Mouse (Mus musculus) kidney, embryonic 15.5 days (tissue): ENCODE measurements around the gene Pde8b. TPM values are rescaled to one million over a fixed set of nuclear protein-coding genes. Genes with fewer than 3 reads are reported as not detected.
A peak's percentile ranks its signal among the peaks of the same experiment; 100 is the strongest.

Experiments
- ATAC-seq: fragments of 200-750 bp; cut with Nextera tagmentation; replicated peaks from 2 replicates; pipeline ENCODE4 v1.8.0; 2017; ENCODE audit warnings: moderate TSS enrichment; ENCODE audit not compliant: low FRiP score
- H3K27ac ChIP-seq: fragments of 300-500 bp; sonication (generic); 2 replicates; pipeline ENCODE4 v1.5.1; 2015; ENCODE audit warnings: mild to moderate bottlenecking, inconsistent platforms
- H3K27me3 ChIP-seq: fragments of 300-500 bp; sonication (generic); 2 replicates; pipeline ENCODE4 v1.6.1; 2015; ENCODE audit warnings: inconsistent platforms
- H3K36me3 ChIP-seq: fragments of 300-500 bp; sonication (generic); 2 replicates; pipeline ENCODE4 v1.6.1; 2015; ENCODE audit warnings: inconsistent platforms
- H3K4me1 ChIP-seq: fragments of 300-500 bp; sonication (generic); 2 replicates; pipeline ENCODE4 v1.6.1; 2015; ENCODE audit warnings: inconsistent platforms
- H3K4me2 ChIP-seq: fragments of 300-500 bp; sonication (generic); 2 replicates; pipeline ENCODE4 v1.6.1; 2015; ENCODE audit warnings: moderate library complexity, mild to moderate bottlenecking, inconsistent platforms
- H3K4me3 ChIP-seq: fragments of 300-500 bp; sonication (generic); replicated peaks from 2 replicates; pipeline ENCODE4 v1.5.1; 2015; ENCODE audit warnings: mild to moderate bottlenecking, inconsistent platforms
- H3K9ac ChIP-seq: fragments of 300-500 bp; sonication (generic); 2 replicates; pipeline ENCODE4 v1.6.1; 2015; ENCODE audit warnings: mild to moderate bottlenecking, inconsistent platforms
- H3K9me3 ChIP-seq: fragments of 300-500 bp; sonication (generic); replicated peaks from 2 replicates; pipeline ENCODE4 v1.6.1; 2016; ENCODE audit warnings: inconsistent platforms
- WGBS: fragments of 180-500 bp; shearing (Covaris S2); methylation state at CpG from one replicate; pipeline ENCODE4 v1.1.7; 2015; ENCODE audit warnings: mixed read lengths; 5-methylcytosine and 5-hydroxymethylcytosine counted together
- polyA plus RNA-seq: library from polyadenylated mRNA; unstranded; fragments of >200 nt; fragmentation: Nextera tagmentation; extraction: Ambion mirVana; gene quantifications from 2 replicates; pipeline ENCODE4 v1.2.1, GENCODE M21; 2015

Gene Pde8b
- polyA plus RNA-seq, 1 experiment from 2014 or later = 10.2 TPM

GRCm38 (mm10) chr13:95125546-95126215, 124.5 kb downstream of the Pde8b start:
- no peak overlapping the region for H3K9ac ChIP-seq
- no peaks in the 10 kb centered on the region for H3K9me3 ChIP-seq
- no peaks in the 10 kb centered on the region for H3K36me3 ChIP-seq
- no peak overlapping the region for H3K27ac ChIP-seq
- H3K4me3 ChIP-seq = no peak overlapping the region
- ATAC-seq = no peak
- H3K4me2 ChIP-seq = no peak overlapping the region
- no peaks in the 10 kb centered on the region for H3K27me3 ChIP-seq
- 0 out of 2 replicates have a peak, but pooled peaks cover 3% of the 10 kb centered on the region for H3K4me1 ChIP-seq
- 84% methylated on average over 4 of the region's 4 CpGs for WGBS

DNA sequence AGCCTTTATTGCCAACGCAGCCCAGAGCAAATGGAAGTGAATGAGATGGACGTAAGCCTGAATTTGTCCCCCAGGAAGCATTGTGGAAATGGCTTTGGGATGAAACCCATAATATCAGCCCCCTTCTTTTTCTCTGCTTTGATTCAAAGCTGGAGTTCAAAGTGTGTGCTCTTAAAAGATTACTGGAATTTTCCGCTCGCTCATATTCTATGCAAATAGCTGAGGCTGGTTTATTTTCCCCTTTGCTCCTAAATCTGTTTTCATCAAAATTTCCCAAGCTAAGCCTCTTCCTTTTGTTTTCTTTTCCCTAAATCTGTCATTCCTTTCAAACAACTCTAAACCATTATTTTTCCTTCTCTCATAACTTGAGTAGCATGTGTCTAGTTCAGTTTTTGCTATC, 129.6 kb downstream of the Pde8b start:
- 0 out of 2 replicates have a peak overlapping the region, but pooled peaks have one; percentile 22 for H3K27ac ChIP-seq
- H3K36me3 ChIP-seq = no peaks in the 10 kb centered on the region
- no peak overlapping the region for H3K4me3 ChIP-seq
- no peak overlapping the region for H3K4me2 ChIP-seq
- H3K27me3 ChIP-seq = no peaks in the 10 kb centered on the region
- H3K9ac ChIP-seq = no peak overlapping the region
- 0 out of 2 replicates have a peak, but pooled peaks cover 3% of the 10 kb centered on the region for H3K4me1 ChIP-seq
- ATAC-seq = no peak
- WGBS = 65% methylated on average over 4 of the region's 4 CpGs
- no peaks in the 10 kb centered on the region for H3K9me3 ChIP-seq

DNA sequence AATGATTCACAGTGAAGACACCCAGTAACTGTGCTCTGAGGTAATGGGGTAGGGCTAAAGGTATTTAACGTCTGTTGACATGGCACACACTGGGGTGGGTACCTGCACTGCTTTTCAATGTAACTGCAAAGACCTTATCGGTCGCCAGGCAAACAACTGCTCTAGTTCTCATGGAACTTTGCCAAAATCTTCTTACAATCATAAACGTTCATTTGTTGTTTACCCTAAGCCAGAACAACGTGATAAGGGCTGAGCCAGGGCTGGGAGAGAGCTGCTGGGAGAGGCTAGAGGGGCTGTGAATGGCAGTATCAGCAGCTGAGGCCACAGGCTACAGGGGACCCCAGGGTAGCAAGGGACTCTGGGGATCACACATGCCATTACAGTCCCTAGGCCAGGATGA, 136.4 kb downstream of the Pde8b start:
- no peak overlapping the region for H3K4me2 ChIP-seq
- no peaks in the 10 kb centered on the region for H3K4me1 ChIP-seq
- WGBS = 42% methylated on average over 5 of the region's 5 CpGs
- H3K36me3 ChIP-seq = no peaks in the 10 kb centered on the region
- H3K9me3 ChIP-seq = no peaks in the 10 kb centered on the region
- H3K27me3 ChIP-seq = no peaks in the 10 kb centered on the region
- H3K9ac ChIP-seq = no peak overlapping the region
- no peak overlapping the region for H3K4me3 ChIP-seq
- H3K27ac ChIP-seq = peak overlapping the region; percentile 18; the same call in 1 of the 2 replicates
- ATAC-seq = no peak; the same call in 1 of the 2 replicates

- H3K4me2 ChIP-seq = no peak overlapping the region
- H3K27me3 ChIP-seq = no peaks in the 10 kb centered on the region
- 73% methylated on average over 3 of the region's 3 CpGs for WGBS
- H3K9ac ChIP-seq = no peak overlapping the region
- no peak for ATAC-seq
- H3K9me3 ChIP-seq = no peaks in the 10 kb centered on the region
- no peaks in the 10 kb centered on the region for H3K36me3 ChIP-seq
- H3K27ac ChIP-seq = no peak overlapping the region
- H3K4me3 ChIP-seq = no peak overlapping the region
- no peaks in the 10 kb centered on the region for H3K4me1 ChIP-seq
Observed at GRCm38 (mm10) chr13:95109555-95109954, 140.6 kb downstream of the Pde8b start.

- no peak for ATAC-seq
- no peaks in the 10 kb centered on the region for H3K9me3 ChIP-seq
- H3K4me1 ChIP-seq = no peaks in the 10 kb centered on the region
- no peak overlapping the region for H3K4me3 ChIP-seq
- no peak overlapping the region for H3K4me2 ChIP-seq
- H3K9ac ChIP-seq = no peak overlapping the region
- no peaks in the 10 kb centered on the region for H3K36me3 ChIP-seq
- no peaks in the 10 kb centered on the region for H3K27me3 ChIP-seq
- no peak overlapping the region for H3K27ac ChIP-seq
- 63% methylated on average over 7 of the region's 7 CpGs for WGBS
Observed at GRCm38 (mm10) chr13:95108035-95108434, 142.1 kb downstream of the Pde8b start.

- no peak overlapping the region for H3K4me2 ChIP-seq
- H3K27ac ChIP-seq = no peak overlapping the region
- H3K9ac ChIP-seq = no peak overlapping the region
- no peaks in the 10 kb centered on the region for H3K9me3 ChIP-seq
- WGBS = 71% methylated on average over 4 of the region's 4 CpGs
- ATAC-seq = no peak
- no peaks in the 10 kb centered on the region for H3K36me3 ChIP-seq
- no peak overlapping the region for H3K4me3 ChIP-seq
- no peaks in the 10 kb centered on the region for H3K27me3 ChIP-seq
- H3K4me1 ChIP-seq = no peaks in the 10 kb centered on the region
Observed at GRCm38 (mm10) chr13:95104865-95105264, 145.3 kb downstream of the Pde8b start.

DNA sequence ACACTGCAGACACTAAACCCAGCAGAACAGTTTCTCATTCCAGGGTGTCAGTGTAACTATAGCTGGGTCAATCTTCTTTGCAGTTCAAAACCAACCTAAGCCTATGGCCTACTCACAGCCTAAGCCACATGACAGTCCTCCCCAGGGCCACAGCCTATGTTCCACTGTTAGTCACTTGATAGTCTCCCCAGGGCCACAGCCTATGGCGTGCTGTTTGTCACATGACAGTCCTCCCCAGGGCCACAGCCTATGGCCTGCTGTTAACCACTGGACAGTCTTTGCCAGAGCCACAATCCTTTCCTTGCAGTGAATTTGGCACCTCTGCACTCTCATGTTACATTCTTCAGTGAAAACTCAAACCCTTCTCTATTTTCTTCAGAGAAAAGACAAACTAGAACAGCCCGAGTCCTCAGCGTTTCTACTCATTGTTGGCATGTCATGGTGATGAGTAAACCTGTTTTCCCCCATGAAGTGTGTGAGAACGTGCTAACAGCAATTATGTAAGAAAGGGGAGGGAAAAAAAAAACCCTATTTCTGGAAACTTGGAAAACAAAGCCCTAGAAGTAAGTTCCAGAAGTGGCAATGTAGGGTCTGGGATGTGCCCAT, 147.0 kb downstream of the Pde8b start:
- Histone ChIP-seq H3K4me3 (no peak overlapping the region), H3K27ac (no peak overlapping the region), H3K9ac (no peak overlapping the region), H3K4me1 (no peaks in the 10 kb centered on the region), H3K27me3 (no peaks in the 10 kb centered on the region), H3K9me3 (no peaks in the 10 kb centered on the region), H3K4me2 (no peak overlapping the region), H3K36me3 (no peaks in the 10 kb centered on the region)
- 64% methylated on average over 4 of the region's 4 CpGs for WGBS
- no peak for ATAC-seq

- no peak overlapping the region for H3K4me2 ChIP-seq
- ATAC-seq = no peak
- no peaks in the 10 kb centered on the region for H3K4me1 ChIP-seq
- no peaks in the 10 kb centered on the region for H3K9me3 ChIP-seq
- H3K4me3 ChIP-seq = no peak overlapping the region
- no peaks in the 10 kb centered on the region for H3K36me3 ChIP-seq
- no peak overlapping the region for H3K9ac ChIP-seq
- H3K27ac ChIP-seq = no peak overlapping the region
- 83% methylated on average over 8 of the region's 8 CpGs for WGBS
- no peaks in the 10 kb centered on the region for H3K27me3 ChIP-seq
Observed at GRCm38 (mm10) chr13:95101315-95101714, 148.8 kb downstream of the Pde8b start.

- H3K4me1 ChIP-seq = no peaks in the 10 kb centered on the region
- no peak overlapping the region for H3K9ac ChIP-seq
- no peak overlapping the region for H3K27ac ChIP-seq
- no peak overlapping the region for H3K4me3 ChIP-seq
- no peaks in the 10 kb centered on the region for H3K9me3 ChIP-seq
- no peak for ATAC-seq
- no peak overlapping the region for H3K4me2 ChIP-seq
- H3K36me3 ChIP-seq = no peaks in the 10 kb centered on the region
- 66% methylated on average over 8 of the region's 8 CpGs for WGBS
- no peaks in the 10 kb centered on the region for H3K27me3 ChIP-seq
Observed at GRCm38 (mm10) chr13:95098931-95099720, 151.0 kb downstream of the Pde8b start.

DNA sequence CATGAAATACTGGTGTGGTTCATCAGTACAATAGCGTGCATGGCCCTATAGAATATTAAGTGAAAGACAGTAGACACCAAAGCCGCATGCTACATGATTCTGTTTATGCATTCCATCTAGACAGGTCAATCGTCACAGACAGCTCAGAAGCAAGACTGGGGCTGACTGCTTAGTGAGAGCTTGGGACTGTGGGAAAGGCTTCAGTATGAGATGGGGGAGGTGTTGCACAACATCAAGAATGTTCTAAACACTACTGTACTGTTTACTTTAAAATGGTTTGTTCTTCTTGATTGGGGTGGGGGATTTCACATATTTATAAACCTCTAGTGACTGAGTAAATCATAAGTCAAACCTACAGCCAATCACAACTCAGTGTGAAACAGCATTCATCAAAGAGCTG, 153.5 kb downstream of the Pde8b start:
- Histone ChIP-seq H3K36me3 (no peaks in the 10 kb centered on the region), H3K4me2 (no peak overlapping the region), H3K9ac (no peak overlapping the region), H3K27ac (no peak overlapping the region), H3K27me3 (no peaks in the 10 kb centered on the region), H3K9me3 (no peaks in the 10 kb centered on the region), H3K4me1 (no peaks in the 10 kb centered on the region), H3K4me3 (no peak overlapping the region)
- WGBS = 84% methylated on average over 3 of the region's 3 CpGs
- no peak for ATAC-seq

DNA sequence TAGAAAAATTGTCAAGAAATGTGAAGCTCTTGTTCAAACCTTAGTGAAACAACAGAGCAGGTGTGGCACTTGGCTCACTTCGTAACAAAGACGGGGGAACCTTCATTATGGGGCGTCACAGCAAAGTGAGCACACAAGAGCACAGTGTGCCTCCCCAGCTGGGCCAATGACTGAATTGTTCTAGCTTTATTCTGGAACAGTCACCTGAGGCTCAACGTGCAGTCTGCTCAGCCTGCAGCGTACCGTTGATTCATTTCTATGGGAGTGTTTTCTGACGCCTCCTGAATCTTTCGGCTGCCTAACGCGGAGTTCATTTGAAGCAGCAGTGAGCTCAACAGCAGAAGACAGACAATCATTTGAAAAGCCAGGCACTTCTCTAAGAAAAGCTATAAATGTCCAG, 154.3 kb downstream of the Pde8b start:
- H3K9me3 ChIP-seq = no peaks in the 10 kb centered on the region
- no peak overlapping the region for H3K9ac ChIP-seq
- H3K4me2 ChIP-seq = no peak overlapping the region
- whole genome bisulfite sequencing = 68% methylated on average over 10 of the region's 10 CpGs
- no peaks in the 10 kb centered on the region for H3K36me3 ChIP-seq
- no peak overlapping the region for H3K27ac ChIP-seq
- H3K4me1 ChIP-seq = no peaks in the 10 kb centered on the region
- no peaks in the 10 kb centered on the region for H3K27me3 ChIP-seq
- no peak for ATAC-seq
- H3K4me3 ChIP-seq = no peak overlapping the region
